Mouse (Mus musculus) left cerebral cortex, adult 8-10 months (tissue): ENCODE measurements around the gene Rad51b. TPM values are rescaled to one million over a fixed set of nuclear protein-coding genes. Genes with fewer than 3 reads are reported as not detected.
A peak's percentile ranks its signal among the peaks of the same experiment; 100 is the strongest.

Experiments used
- DNase-seq, 2 experiments: peaks; one replicate each; pipeline ENCODE4 v3.0.0; 2022; ENCODE audit warnings: low spot score in 2 of 2
- total RNA-seq, 4 experiments: library from RNA; stranded (reverse); gene quantifications; 2 replicates each; pipeline ENCODE4 v1.2.4; 2022

The Rad51b gene
- total RNA-seq, 4 experiments from 2014 or later: 0.39 TPM; not detected in 3

GRCm38 (mm10) chr12:79759180-79759902 is 462.3 kb downstream of the Rad51b start:
- no peak for DNase-seq

GRCm38 (mm10) chr12:79761217-79761616 is 464.1 kb downstream of the Rad51b start:
- DNase-seq: no peak

GRCm38 (mm10) chr12:79762087-79762486 is 465.0 kb downstream of the Rad51b start:
- DNase-seq: no peak

GRCm38 (mm10) chr12:79762570-79763275 is 465.6 kb downstream of the Rad51b start:
- DNase-seq: no peak

- no peak for DNase-seq
Measured at GRCm38 (mm10) chr12:79766116-79766515, 469.0 kb downstream of the Rad51b start.

GRCm38 (mm10) chr12:79768741-79769322 is 471.8 kb downstream of the Rad51b start:
- DNase-seq: no peak

GRCm38 (mm10) chr12:79769763-79770162 is 472.7 kb downstream of the Rad51b start:
- no peak for DNase-seq

- DNase-seq: no peak
Measured at GRCm38 (mm10) chr12:79771194-79771593, 474.1 kb downstream of the Rad51b start.

- DNase-seq: peak in 1 of 2 experiments; percentile 13
Measured at GRCm38 (mm10) chr12:79771741-79772140, 474.7 kb downstream of the Rad51b start.

GRCm38 (mm10) chr12:79773246-79773645 is 476.2 kb downstream of the Rad51b start:
- no peak for DNase-seq

- DNase-seq: no peak
Measured at GRCm38 (mm10) chr12:79774571-79774970, 477.5 kb downstream of the Rad51b start.

GRCm38 (mm10) chr12:79776828-79777227 is 479.7 kb downstream of the Rad51b start:
- no peak for DNase-seq

- no peak for DNase-seq
Measured at GRCm38 (mm10) chr12:79780745-79781144, 483.7 kb downstream of the Rad51b start.

GRCm38 (mm10) chr12:79781788-79782187 is 484.7 kb downstream of the Rad51b start:
- no peak for DNase-seq

GRCm38 (mm10) chr12:79782444-79783117 is 485.5 kb downstream of the Rad51b start:
- no peak for DNase-seq

- DNase-seq: no peak
Measured at GRCm38 (mm10) chr12:79784159-79784558, 487.1 kb downstream of the Rad51b start.

GRCm38 (mm10) chr12:79785691-79786090 is 488.6 kb downstream of the Rad51b start:
- no peak for DNase-seq

GRCm38 (mm10) chr12:79787538-79787937 is 490.5 kb downstream of the Rad51b start:
- no peak for DNase-seq

GRCm38 (mm10) chr12:79788340-79788739 is 491.3 kb downstream of the Rad51b start:
- DNase-seq: no peak

- no peak for DNase-seq
Measured at GRCm38 (mm10) chr12:79789481-79789880, 492.4 kb downstream of the Rad51b start.

- no peak for DNase-seq
Measured at GRCm38 (mm10) chr12:79793382-79793781, 496.3 kb downstream of the Rad51b start.

- no peak for DNase-seq
Measured at GRCm38 (mm10) chr12:79794802-79795201, 497.7 kb downstream of the Rad51b start.
